Mouse (Mus musculus): ENCODE results near the gene Cdt1.

- TF ChIP-seq ZC3H11A (IDR thresholded peaks at IDR 0.05; ENCODE audit: low read depth, low read length): no peak
- no peak for TF ChIP-seq CTCF (conservative IDR thresholded peaks at IDR 0.05 in 1 of 2, IDR thresholded peaks at IDR 0.05 in 1 of 2; ENCODE audit: low read depth in 2 of 2, low read length in 2 of 2)
- TF ChIP-seq BHLHE40 (IDR thresholded peaks at IDR 0.05; ENCODE audit: low read depth, low read length): no peak
Measured at GRCm38 (mm10) chr8:122564363-122565352, 3.2 kb upstream of the Cdt1 start.

All from CH12.LX (cell line).